9 mouse cellular contexts compared by ENCODE assay signal in the genomic region with DNA sequence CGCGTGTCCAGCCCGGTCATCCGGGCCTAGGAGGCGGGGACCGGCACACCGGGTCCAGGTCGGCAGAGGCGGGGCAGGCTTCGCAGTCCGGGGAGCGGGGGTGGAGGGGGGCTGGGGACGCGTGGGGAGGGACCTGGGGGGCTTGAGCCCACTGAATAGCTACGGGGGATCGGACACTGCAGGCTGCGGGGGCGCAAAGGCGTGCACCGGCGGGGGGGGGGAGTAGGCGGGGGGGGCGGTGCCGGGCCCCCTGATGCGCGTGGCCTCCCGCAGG. TPM values are rescaled to one million over a fixed set of nuclear protein-coding genes. Genes with fewer than 3 reads are reported as not detected.
DNase-seq lines count a peak whose midpoint lies in the region; ATAC-seq and TF ChIP-seq lines count a peak whose summit lies in the region.
"Had no signal": no experiment of that assay in that cellular context is flagged by ENCODE, and none has a peak within 500 bp of the region (broad histone marks: within the 10 kb centered on the region; RNA-seq: fewer than 3 reads in every experiment).

No protein-coding gene starts in this region.

- 2% methylated on average over 16 of the region's 27 CpGs for WGBS in liver, adult 2 months
- WGBS in forebrain, embryonic 10.5 days, result under 1% methylated on average over 19 of the region's 27 CpGs
- WGBS in intestine, embryonic 16.5 days, result under 1% methylated on average over 16 of the region's 27 CpGs
- under 1% methylated on average over 14 of the region's 27 CpGs for WGBS in neural tube, embryonic 12.5 days

- H3K4me1 ChIP-seq in liver, adult 2 months (ENCODE audit: control insufficient read depth, insufficient read depth, low read length), result no peaks in the 10 kb centered on the region
- H3K4me1 ChIP-seq in forebrain, embryonic 10.5 days, result peaks cover 41% of the 10 kb centered on the region
- H3K4me1 ChIP-seq in intestine, embryonic 16.5 days (ENCODE audit: control insufficient read depth, insufficient read depth, low read length), result peaks cover 4% of the 10 kb centered on the region; the same call in 1 of the 2 replicates
- peaks cover 27% of the 10 kb centered on the region for H3K4me1 ChIP-seq in neural tube, embryonic 12.5 days

- ATAC-seq in intestine, embryonic 16.5 days, result peak; percentile 66
- ATAC-seq in neural tube, embryonic 12.5 days (ENCODE audit: low FRiP score, low read depth), result no peak

- peak overlapping the region; percentile 77 for H3K4me2 ChIP-seq in intestine, embryonic 16.5 days (ENCODE audit: low read depth, low read length)
- H3K4me2 ChIP-seq in neural tube, embryonic 12.5 days (replicated peaks), result peak overlapping the region; percentile 83

- H3K9ac ChIP-seq in liver, adult 2 months (ENCODE audit: low read depth, low read length), result peak overlapping the region; percentile 66; the same call in 1 of the 2 replicates
- peak overlapping the region; percentile 86 for H3K9ac ChIP-seq in intestine, embryonic 16.5 days (ENCODE audit: low read depth, low read length)
- peak overlapping the region; percentile 38; the same call in 1 of the 2 replicates for H3K9ac ChIP-seq in neural tube, embryonic 12.5 days

- H3K27ac ChIP-seq in liver, adult 2 months (replicated peaks; ENCODE audit: insufficient read depth, low read depth, low read length), result no peak overlapping the region
- peak overlapping the region; percentile 66 for H3K27ac ChIP-seq in forebrain, embryonic 10.5 days
- peak overlapping the region; percentile 95 for H3K27ac ChIP-seq in intestine, embryonic 16.5 days (ENCODE audit: low read length)
- no peak overlapping the region for H3K27ac ChIP-seq in neural tube, embryonic 12.5 days
- H3K27ac ChIP-seq: macrophage had no signal

- no peak for DNase-seq in liver, adult 2 months (ENCODE audit: extremely low read depth, low read depth, low spot score)
- DNase-seq in liver, result no peak
- no peak for DNase-seq in forebrain, embryonic 10.5 days (ENCODE audit: extremely low spot score, low spot score)
- no peak for DNase-seq in right cerebral cortex, postnatal 4 days
- DNase-seq in layer of hippocampus, adult 18-20 months (ENCODE audit: low spot score in 2 of 2), result no peak
- no peak for DNase-seq in ovary, postnatal 10 days (ENCODE audit: low spot score)

- H3K27me3 ChIP-seq in liver, adult 2 months (ENCODE audit: control insufficient read depth, insufficient read depth, low read length), result peaks cover 25% of the 10 kb centered on the region
- peaks cover 100% of the 10 kb centered on the region for H3K27me3 ChIP-seq in forebrain, embryonic 10.5 days (ENCODE audit: poor library complexity, severe bottlenecking)
- H3K27me3 ChIP-seq in intestine, embryonic 16.5 days (replicated peaks; ENCODE audit: control insufficient read depth, insufficient read depth, low read length), result peaks cover 78% of the 10 kb centered on the region
- H3K27me3 ChIP-seq in neural tube, embryonic 12.5 days (replicated peaks), result peaks cover 99% of the 10 kb centered on the region

- no peak for TF ChIP-seq POLR2A in liver, adult 2 months (IDR thresholded peaks at IDR 0.05; ENCODE audit: extremely low read depth, insufficient read depth, low read length)

- no peaks in the 10 kb centered on the region for H3K79me2 ChIP-seq in liver, adult 2 months (ENCODE audit: control insufficient read depth, insufficient read depth, low read length)

- TF ChIP-seq CTCF in liver, adult 2 months (IDR thresholded peaks at IDR 0.05; ENCODE audit: low read depth, low read length), result no peak

- H3K4me3 ChIP-seq in liver, adult 2 months (ENCODE audit: insufficient read depth, low read depth, low read length), result peak overlapping the region; percentile 77
- H3K4me3 ChIP-seq in forebrain, embryonic 10.5 days, result peak overlapping the region; percentile 58
- H3K4me3 ChIP-seq in intestine, embryonic 16.5 days (ENCODE audit: low read length), result peak overlapping the region; percentile 62
- peak overlapping the region; percentile 44 for H3K4me3 ChIP-seq in neural tube, embryonic 12.5 days

- no peaks in the 10 kb centered on the region for H3K9me3 ChIP-seq in forebrain, embryonic 10.5 days
- H3K9me3 ChIP-seq in intestine, embryonic 16.5 days (ENCODE audit: control insufficient read depth, low read length), result no peaks in the 10 kb centered on the region
- no peaks in the 10 kb centered on the region for H3K9me3 ChIP-seq in neural tube, embryonic 12.5 days

- no peaks in the 10 kb centered on the region for H3K36me3 ChIP-seq in liver, adult 2 months (ENCODE audit: control insufficient read depth, insufficient read depth, low read length)
- H3K36me3 ChIP-seq in forebrain, embryonic 10.5 days (replicated peaks), result no peaks in the 10 kb centered on the region
- H3K36me3 ChIP-seq in intestine, embryonic 16.5 days (ENCODE audit: control insufficient read depth, insufficient read depth, low read length), result no peaks in the 10 kb centered on the region
- no peaks in the 10 kb centered on the region for H3K36me3 ChIP-seq in neural tube, embryonic 12.5 days

RNA-seq across cellular contexts. Expression of gene Foxf1, which starts 0.3 kb away (rescaled TPM):
- total RNA-seq in liver, adult 2 months (2014; rRNA removed), result 1.3 and 1.4 TPM in 2 replicates
- polyA plus RNA-seq in liver, adult 2 months (2012; rRNA removed), result 3.1 and 3.4 TPM in 2 replicates
- 2.5 and 2.9 TPM in 2 replicates for polyA plus RNA-seq in forebrain, embryonic 10.5 days (2016; fragmentation: Nextera tagmentation; extraction: Ambion mirVana)
- 86.9 and 88.3 TPM in 2 replicates for polyA plus RNA-seq in intestine, embryonic 16.5 days (2015; fragmentation: Nextera tagmentation; extraction: Ambion mirVana)
- polyA plus RNA-seq in neural tube, embryonic 12.5 days (2016; fragmentation: Nextera tagmentation; extraction: Ambion mirVana), result 4.2 and 5.5 TPM in 2 replicates
- total RNA-seq in layer of hippocampus, adult 18-20 months (2021), result under 1 TPM; 0.48 to 0.92 TPM

RNA-seq across cellular contexts. Expression of gene Mthfsd, which starts 24.3 kb away (rescaled TPM):
- total RNA-seq in liver, adult 2 months (2014; rRNA removed), result 23.6 and 29.5 TPM in 2 replicates
- 22.7 and 29.8 TPM in 2 replicates for polyA plus RNA-seq in liver, adult 2 months (2012; rRNA removed)
- 69.1 and 69.5 TPM in 2 replicates for polyA plus RNA-seq in forebrain, embryonic 10.5 days (2016; fragmentation: Nextera tagmentation; extraction: Ambion mirVana)
- 48.9 TPM in 2 replicates for polyA plus RNA-seq in intestine, embryonic 16.5 days (2015; fragmentation: Nextera tagmentation; extraction: Ambion mirVana)
- 67.3 and 70.0 TPM in 2 replicates for polyA plus RNA-seq in neural tube, embryonic 12.5 days (2016; fragmentation: Nextera tagmentation; extraction: Ambion mirVana)
- 10 to 100 TPM; 36.6 to 37.2 TPM for total RNA-seq in layer of hippocampus, adult 18-20 months (2021)

RNA-seq across cellular contexts. Expression of gene Foxc2, which starts 32.1 kb away (rescaled TPM):
- 0.07 TPM in 1 of 2 replicates, not detected in the other for total RNA-seq in liver, adult 2 months (2014; rRNA removed)
- 0.06 and 0.07 TPM in 2 replicates for polyA plus RNA-seq in liver, adult 2 months (2012; rRNA removed)
- polyA plus RNA-seq in forebrain, embryonic 10.5 days (2016; fragmentation: Nextera tagmentation; extraction: Ambion mirVana), result 4.6 and 6.1 TPM in 2 replicates
- 0.20 and 0.22 TPM in 2 replicates for polyA plus RNA-seq in intestine, embryonic 16.5 days (2015; fragmentation: Nextera tagmentation; extraction: Ambion mirVana)
- 17.0 and 20.9 TPM in 2 replicates for polyA plus RNA-seq in neural tube, embryonic 12.5 days (2016; fragmentation: Nextera tagmentation; extraction: Ambion mirVana)
- under 1 TPM; 0.69 to 0.96 TPM for total RNA-seq in layer of hippocampus, adult 18-20 months (2021)
- polyA plus RNA-seq: macrophage had no signal

RNA-seq across cellular contexts. Expression of gene Foxl1, which starts 43.9 kb away (rescaled TPM):
- total RNA-seq in liver, adult 2 months (2014; rRNA removed), result not detected in 2 replicates
- polyA plus RNA-seq in liver, adult 2 months (2012; rRNA removed), result not detected in 2 replicates
- 0.76 and 0.79 TPM in 2 replicates for polyA plus RNA-seq in forebrain, embryonic 10.5 days (2016; fragmentation: Nextera tagmentation; extraction: Ambion mirVana)
- polyA plus RNA-seq in intestine, embryonic 16.5 days (2015; fragmentation: Nextera tagmentation; extraction: Ambion mirVana), result 5.2 and 5.8 TPM in 2 replicates
- polyA plus RNA-seq in neural tube, embryonic 12.5 days (2016; fragmentation: Nextera tagmentation; extraction: Ambion mirVana), result 1.1 and 1.6 TPM in 2 replicates
- total RNA-seq in layer of hippocampus, adult 18-20 months (2021), result not detected
- polyA plus RNA-seq: macrophage had no signal

Comparison
In these comparisons a context has a peak if more than half of its experiments do, and no peak if none do; other contexts are left out.
1. H3K27ac ChIP-seq: peak in forebrain, embryonic 10.5 days (single experiment) and intestine, embryonic 16.5 days (single experiment); none in liver, adult 2 months (single experiment) and neural tube, embryonic 12.5 days (single experiment).
2. RNA of gene Foxf1, which starts 0.3 kb away (polyA plus RNA-seq): 86.9 to 88.3 TPM in intestine, embryonic 16.5 days; 4.2 to 5.5 TPM in neural tube, embryonic 12.5 days, 3.1 to 3.4 TPM in liver, adult 2 months and 2.5 to 2.9 TPM in forebrain, embryonic 10.5 days; every median in the first group is over 10 times any median in the second.
3. Peak in every context shown above with its lines, with median percentiles within 50 percentile points of each other: H3K4me3 ChIP-seq and H3K9ac ChIP-seq.